Mouse (Mus musculus) kidney, postnatal 14 days (tissue): ENCODE measurements at regions not wholly inside any gene's neighbourhood (a gene's known extent, or its start where the extent isn't known, plus 50 kb on each side); places are given as distances from the start of the nearest gene placed in this dataset.

ENCODE experiments used
- DNase-seq: peaks from one replicate; pipeline ENCODE4 v3.0.0; 2022; ENCODE audit warnings: mixed read lengths

GRCm38 (mm10) chr13:26594313-26594712 lies 175.7 kb downstream of the Hdgfl1 start:
- no peak for DNase-seq

- DNase-seq = no peak
These were observed 176.2 kb downstream of the Hdgfl1 start for GRCm38 (mm10) chr13:26593750-26594149.

GRCm38 (mm10) chr13:26575890-26576543 lies 193.9 kb downstream of the Hdgfl1 start:
- no peak for DNase-seq

DNA sequence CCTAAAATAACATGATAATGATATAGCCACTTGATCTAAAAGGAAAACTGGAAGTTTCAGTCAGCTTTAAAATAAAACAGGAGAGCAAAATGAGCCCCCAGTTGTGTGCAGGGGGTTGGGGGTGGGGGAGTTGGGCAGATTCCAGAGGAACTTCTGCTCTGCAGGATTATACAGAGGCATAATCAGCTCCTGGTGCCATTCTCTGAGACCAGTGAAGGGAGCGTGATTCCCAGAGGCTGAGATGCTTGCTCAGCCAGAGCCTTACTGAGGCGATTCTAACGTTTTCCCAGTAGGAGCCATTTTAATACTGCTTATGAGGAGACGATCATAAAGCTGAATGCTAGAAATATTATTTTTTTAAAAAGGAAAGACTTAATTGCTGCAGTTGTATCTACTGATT lies 200.5 kb downstream of the Hdgfl1 start:
- no peak for DNase-seq

GRCm38 (mm10) chr13:26564941-26565862 lies 204.8 kb downstream of the Hdgfl1 start:
- no peak for DNase-seq

DNA sequence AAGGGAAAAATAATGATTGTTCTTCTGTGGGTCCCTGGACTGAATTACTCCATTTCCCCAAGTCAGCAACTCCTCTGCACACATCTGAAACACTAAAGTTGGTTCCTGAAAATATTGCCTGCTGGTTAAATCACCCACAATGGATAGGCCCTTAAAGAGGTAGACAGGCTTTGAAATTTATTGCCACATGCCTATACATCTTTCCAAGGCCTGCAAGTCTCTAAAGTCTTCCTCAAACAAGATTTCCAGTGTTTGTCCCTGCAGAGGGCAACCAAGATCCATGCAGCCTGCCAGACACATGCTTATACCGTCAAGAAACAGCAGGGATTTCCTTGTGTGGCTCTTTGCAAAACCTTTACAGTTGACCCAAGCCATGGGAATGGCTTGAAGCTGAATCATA lies 211.6 kb downstream of the Hdgfl1 start:
- DNase-seq = peak; percentile 17

DNA sequence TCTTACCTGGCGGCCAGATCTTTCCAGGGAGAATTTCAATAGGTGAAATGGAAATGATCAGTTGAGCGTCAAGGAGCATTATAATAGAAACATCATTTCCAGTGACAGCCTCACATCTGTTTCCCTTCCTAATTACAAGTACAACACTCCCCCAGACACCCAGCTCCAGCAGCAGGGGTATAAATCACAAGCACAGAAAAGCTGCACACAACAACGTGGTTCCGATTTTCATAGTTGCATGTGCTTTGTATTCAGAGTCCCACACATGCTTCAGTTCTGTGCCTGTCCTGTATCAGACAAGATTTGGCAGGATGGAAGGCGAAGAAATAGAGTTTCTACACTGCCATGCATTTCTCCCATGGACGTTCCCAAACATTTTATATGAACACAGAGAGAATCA lies 215.7 kb downstream of the Hdgfl1 start:
- no peak for DNase-seq

DNA sequence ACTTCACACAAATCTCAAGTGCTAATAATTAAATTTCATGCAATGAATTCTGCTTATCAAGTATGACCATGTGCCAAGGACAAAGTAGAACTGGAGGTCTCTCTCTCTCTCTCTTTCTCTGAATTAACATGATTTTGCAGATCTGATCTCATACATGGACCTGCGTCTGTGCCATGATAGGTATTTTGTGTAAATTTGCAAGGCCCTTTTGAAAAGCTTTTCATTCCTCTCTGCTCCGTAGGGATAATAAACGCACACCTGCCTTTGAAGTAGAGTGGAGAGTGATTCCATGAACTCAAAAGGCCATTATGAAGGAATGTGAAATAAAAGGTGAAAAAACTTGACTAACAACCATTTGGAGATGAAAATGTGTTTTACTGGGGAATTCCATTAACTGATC lies 217.8 kb downstream of the Hdgfl1 start:
- DNase-seq = no peak

DNA sequence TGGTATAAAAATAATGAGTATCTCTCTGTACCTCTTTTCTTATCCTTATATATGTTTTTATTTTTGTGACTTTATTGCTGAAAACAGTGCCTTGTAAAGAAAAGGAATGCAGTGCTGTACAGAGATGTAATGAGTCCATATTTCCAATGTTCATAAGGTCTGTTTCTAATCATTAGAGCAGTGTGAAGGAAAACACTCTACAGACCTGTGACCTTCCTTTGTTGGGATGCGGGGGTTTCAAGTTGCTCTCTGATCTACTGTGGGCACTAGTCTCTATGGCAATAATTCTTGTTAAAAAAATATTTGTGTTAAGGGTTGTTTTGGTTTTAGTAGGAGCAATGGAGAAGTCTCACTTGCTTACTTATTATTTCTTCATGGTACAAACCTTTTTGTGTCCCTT lies 231.0 kb downstream of the Hdgfl1 start:
- no peak for DNase-seq

- no peak for DNase-seq
These were observed 233.4 kb downstream of the Hdgfl1 start for GRCm38 (mm10) chr13:26536575-26536974.

- no peak for DNase-seq
These were observed 237.2 kb downstream of the Hdgfl1 start for GRCm38 (mm10) chr13:26532761-26533160.

DNA sequence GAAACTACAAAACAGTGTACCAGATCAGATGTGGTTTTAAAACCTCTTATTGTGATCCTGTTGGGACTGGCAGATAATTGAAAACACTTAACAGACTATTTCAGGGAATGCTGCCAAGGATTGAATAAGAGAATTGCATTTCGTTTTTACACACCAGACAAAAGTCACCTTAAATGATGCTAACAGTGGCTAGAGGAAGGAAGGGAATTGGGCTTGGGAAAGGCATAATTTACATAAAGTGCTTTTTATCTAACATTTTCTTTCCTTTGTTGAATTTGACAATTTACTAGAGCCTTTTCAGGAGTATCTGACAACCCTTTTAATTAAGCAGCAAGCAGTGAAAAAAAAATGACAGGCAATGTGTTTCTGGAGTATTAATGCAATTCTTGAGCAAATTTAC lies 250.9 kb downstream of the Hdgfl1 start:
- no peak for DNase-seq

- DNase-seq = no peak
These were observed 251.5 kb downstream of the Hdgfl1 start for GRCm38 (mm10) chr13:26518425-26518824.

DNA sequence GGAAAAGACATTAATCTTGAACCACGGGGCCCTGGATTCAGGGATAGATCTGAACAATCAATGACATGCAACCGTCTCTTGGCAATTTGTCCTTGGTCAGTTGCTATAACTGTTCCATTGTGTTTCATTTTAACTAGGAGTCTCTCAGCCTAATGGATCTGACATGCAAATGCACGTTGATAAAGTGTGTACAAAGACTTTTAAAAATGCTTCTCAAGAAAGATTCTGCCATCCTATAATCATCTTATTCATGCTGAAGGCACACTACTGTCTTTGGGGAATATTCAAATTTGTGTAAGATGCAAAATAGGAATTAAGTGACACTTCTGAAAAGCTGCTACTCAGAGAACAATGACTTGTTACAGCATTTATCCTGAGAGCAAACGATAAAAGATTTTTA lies 252.3 kb downstream of the Hdgfl1 start:
- DNase-seq = no peak

DNA sequence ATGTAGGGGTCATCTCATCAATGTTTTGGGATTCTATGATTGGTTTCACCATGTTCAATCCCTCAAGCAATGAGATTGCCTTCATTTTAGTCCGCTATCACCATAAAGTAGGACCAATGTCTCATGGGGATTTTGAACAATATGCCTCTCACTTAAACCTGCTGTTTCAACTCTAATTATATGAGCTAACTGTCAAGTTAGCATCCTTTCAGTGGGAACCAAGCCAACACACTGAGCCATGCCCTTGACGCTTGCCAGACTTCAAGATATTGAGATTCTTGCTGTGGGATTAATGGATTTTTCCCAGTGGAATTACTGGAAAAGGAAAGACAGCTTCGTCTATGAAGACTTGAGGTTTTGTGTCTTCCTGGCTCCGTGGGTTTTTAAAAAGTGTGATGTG lies 259.5 kb downstream of the Hdgfl1 start:
- DNase-seq = no peak

GRCm38 (mm10) chr13:26509841-26510240 lies 260.1 kb downstream of the Hdgfl1 start:
- DNase-seq = no peak

GRCm38 (mm10) chr13:26503744-26504143 lies 266.2 kb downstream of the Hdgfl1 start:
- no peak for DNase-seq

DNA sequence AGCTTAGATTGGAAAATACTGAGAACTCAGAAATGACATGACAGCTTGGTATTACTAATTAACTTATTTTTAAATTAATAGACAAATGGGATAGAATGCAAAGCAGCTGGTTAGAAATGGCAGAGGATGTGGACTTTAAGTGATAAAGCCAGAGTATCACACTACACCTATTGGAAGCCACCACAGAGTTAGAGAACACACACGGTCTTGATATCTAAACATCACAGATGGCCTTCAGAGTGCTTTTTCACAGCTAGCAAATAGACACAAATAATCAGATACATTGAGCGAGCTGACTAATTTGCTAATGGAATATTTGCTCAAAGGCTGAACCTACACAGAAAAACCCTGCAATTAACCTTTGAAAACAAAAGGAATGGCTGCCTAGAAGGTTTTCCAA lies 272.9 kb downstream of the Hdgfl1 start:
- DNase-seq = no peak

GRCm38 (mm10) chr13:26495871-26496270 lies 274.1 kb downstream of the Hdgfl1 start:
- no peak for DNase-seq

- peak; percentile 4 for DNase-seq
These were observed 300.6 kb downstream of the Hdgfl1 start for GRCm38 (mm10) chr13:26469343-26469742.

GRCm38 (mm10) chr13:26467526-26467925 lies 302.4 kb downstream of the Hdgfl1 start:
- DNase-seq = no peak

DNA sequence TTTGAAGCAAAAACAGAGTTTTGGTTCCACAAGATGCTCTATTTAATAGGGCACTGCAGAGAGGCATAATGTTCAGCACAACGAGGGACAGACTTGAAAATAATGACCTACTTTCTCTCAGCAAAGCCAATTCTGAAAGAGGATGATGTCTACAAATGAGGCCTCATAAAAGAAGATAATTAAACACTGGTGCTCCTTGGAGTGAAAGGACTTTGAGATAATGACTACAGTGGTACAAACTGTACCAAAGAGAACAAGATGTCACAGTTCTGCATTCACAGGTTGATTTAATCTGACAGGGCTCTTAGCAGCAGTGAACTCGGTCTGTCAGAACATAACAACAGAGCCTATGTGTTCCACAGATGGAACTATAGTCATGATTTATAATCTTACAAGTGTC lies 305.4 kb downstream of the Hdgfl1 start:
- no peak for DNase-seq

DNA sequence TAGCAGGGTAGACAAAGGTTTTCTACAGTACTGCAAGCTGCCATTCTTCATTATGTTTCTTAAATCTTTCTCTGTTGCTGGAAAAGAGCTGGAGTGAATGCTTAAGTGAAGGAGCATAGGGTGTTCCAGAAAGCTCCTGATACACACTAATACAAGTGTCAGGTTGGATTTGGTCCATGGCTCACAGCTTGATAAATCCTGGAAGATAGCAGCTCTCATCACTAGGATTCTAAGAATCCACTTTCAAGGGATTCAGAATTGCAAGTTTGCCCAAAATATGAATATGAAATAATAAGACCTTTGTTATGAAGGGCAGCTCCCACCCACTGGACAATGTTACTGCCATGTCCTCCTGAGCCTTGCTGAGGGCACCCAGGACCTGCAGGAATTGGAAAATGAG lies 305.9 kb downstream of the Hdgfl1 start:
- no peak for DNase-seq
